Mouse (Mus musculus): Measurements from ENCODE around the gene Hyou1. TPM values are rescaled to one million over a fixed set of nuclear protein-coding genes. Genes with fewer than 3 reads are reported as not detected.
"Not testable (repeated sequence)": the region's sequence is repeated elsewhere in the genome, so short reads cannot be mapped to it uniquely, and the experiment has no call there.

The Hyou1 gene
- polyA plus RNA-seq, 1 experiment from 2014 or later, result 18.5 TPM

DNA sequence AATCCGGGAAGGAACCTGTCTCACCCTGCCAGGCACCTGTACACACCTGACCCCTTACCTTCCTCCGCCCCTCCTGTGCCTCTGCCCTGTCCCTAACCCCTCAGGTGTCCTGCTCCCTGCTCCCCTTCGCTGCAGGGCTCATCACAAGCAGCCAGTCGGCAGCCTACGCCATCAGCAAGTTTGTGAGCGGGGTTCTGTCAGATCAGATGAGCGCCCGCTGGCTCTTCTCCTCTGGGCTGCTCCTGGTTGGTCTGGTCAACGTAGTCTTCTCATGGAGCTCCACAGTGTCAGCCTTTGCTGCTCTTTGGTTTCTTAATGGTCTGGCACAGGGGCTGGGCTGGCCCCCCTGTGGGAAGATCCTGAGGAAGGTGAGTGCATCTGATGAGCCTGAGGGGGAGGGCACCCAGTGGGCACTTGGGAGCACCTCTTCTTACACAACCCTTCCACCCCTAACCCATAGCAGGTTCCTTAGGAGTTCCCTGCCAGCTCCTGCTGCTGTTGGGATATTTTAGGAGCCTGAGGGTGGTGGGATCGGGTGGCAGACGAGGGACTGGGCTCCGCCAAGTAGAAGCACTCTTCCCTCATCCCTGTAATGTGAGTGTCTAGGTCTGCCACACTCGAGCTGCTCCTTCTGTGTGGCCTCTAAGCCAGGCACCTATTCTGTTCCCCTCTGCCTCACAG is 20.0 kb downstream of the Hyou1 start:
- Histone ChIP-seq H3K27me3 (ENCODE audit: control insufficient read depth, insufficient read depth, low read length) (no peaks in the 10 kb centered on the region), H3K4me3 (ENCODE audit: low read depth, low read length) (no peak overlapping the region), H3K27ac (replicated peaks) (no peak overlapping the region), H3K4me1 (replicated peaks; ENCODE audit: control insufficient read depth, insufficient read depth) (no peaks in the 10 kb centered on the region), H3K9me3 (ENCODE audit: control insufficient read depth, low read length) (no peaks in the 10 kb centered on the region), H3K4me2 (replicated peaks; ENCODE audit: low read depth) (no peak overlapping the region), H3K36me3 (ENCODE audit: control insufficient read depth, insufficient read depth, low read length) (peaks cover 19% of the 10 kb centered on the region), H3K9ac (ENCODE audit: low read length) (0 out of 2 replicates have a peak overlapping the region, but pooled peaks have one; percentile 8)
- ATAC-seq (ENCODE audit: low FRiP score, low TSS enrichment) (no peak), DNase-seq (ENCODE audit: low spot score) (no peak)
- 78% methylated on average over 13 of the region's 13 CpGs for WGBS
- no peak for TF ChIP-seq CTCF (IDR thresholded peaks at IDR 0.05; ENCODE audit: low read depth)
- TF ChIP-seq EP300 (optimal IDR thresholded peaks at IDR 0.05), result no peak

DNA sequence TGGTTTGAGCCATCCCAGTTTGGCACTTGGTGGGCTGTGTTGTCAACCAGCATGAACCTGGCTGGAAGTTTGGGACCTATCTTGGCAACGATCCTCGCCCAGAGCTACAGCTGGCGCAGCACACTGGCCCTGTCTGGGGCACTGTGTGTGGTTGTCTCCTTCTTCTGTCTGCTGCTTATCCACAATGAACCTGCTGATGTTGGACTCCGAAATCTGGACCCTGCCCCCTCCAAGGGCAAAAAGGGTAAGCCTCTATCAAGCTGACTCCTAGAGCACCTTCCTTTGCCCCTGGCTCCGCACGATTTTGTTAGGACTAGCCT is 20.5 kb downstream of the Hyou1 start:
- TF ChIP-seq CTCF (IDR thresholded peaks at IDR 0.05; ENCODE audit: low read depth) (no peak), EP300 (optimal IDR thresholded peaks at IDR 0.05) (no peak)
- peaks cover 19% of the 10 kb centered on the region for H3K36me3 ChIP-seq (ENCODE audit: control insufficient read depth, insufficient read depth, low read length)
- DNase-seq (ENCODE audit: low spot score), result no peak
- H3K9ac ChIP-seq (ENCODE audit: low read length), result no peak overlapping the region
- H3K4me2 ChIP-seq (replicated peaks; ENCODE audit: low read depth), result no peak overlapping the region
- no peaks in the 10 kb centered on the region for H3K27me3 ChIP-seq (ENCODE audit: control insufficient read depth, insufficient read depth, low read length)
- WGBS, result 92% methylated on average over 6 of the region's 6 CpGs
- H3K27ac ChIP-seq (replicated peaks), result no peak overlapping the region
- H3K4me1 ChIP-seq (replicated peaks; ENCODE audit: control insufficient read depth, insufficient read depth), result no peaks in the 10 kb centered on the region
- no peak overlapping the region for H3K4me3 ChIP-seq (ENCODE audit: low read depth, low read length)
- no peaks in the 10 kb centered on the region for H3K9me3 ChIP-seq (ENCODE audit: control insufficient read depth, low read length)
- no peak for ATAC-seq (ENCODE audit: low FRiP score, low TSS enrichment)

DNA sequence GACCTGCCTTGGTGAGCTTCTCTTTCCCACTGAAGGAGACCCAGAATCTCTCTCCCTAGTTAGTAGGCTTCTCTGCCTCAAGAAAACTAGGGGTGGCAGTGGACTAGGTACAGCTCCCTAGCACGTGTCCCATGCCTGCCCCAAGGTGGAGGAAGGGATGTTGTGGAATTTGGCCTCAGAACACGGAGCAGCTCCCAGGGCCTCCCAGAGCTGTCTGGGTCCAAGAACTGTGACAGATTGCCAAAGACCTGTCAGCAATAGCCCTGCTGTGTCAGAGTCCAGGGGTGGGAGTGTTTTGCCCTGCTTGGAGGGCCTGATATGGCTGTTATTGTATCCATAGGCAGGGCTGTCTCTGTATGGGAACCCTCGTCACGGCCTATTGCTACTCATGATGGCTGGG is 21.8 kb downstream of the Hyou1 start:
- no peak overlapping the region for H3K9ac ChIP-seq (ENCODE audit: low read length)

DNA sequence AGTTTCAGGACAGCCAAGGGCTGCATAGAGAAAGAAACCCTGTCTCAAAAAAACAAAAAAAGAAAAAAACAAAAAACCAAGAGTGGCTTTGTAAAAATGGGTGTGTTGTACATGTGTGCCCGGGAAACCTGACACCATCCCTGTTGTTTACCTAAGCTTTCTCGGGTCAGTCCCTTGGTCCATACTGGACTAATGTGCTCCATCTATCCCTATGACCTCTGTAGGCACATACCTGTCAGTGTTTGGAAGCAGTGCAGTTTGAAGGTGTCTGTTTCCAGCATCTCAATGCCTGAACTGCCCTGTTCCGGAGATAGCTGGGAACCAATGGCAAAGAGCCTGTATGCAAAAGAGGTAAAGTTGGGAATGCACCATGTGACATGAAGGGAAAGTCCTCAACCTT is 25.7 kb downstream of the Hyou1 start:
- Histone ChIP-seq H3K4me3 (ENCODE audit: low read depth, low read length) (no peak overlapping the region), H3K4me2 (replicated peaks; ENCODE audit: low read depth) (no peak overlapping the region), H3K27ac (replicated peaks) (no peak overlapping the region), H3K4me1 (replicated peaks; ENCODE audit: control insufficient read depth, insufficient read depth) (no peaks in the 10 kb centered on the region), H3K9me3 (ENCODE audit: control insufficient read depth, low read length) (no peaks in the 10 kb centered on the region), H3K27me3 (ENCODE audit: control insufficient read depth, insufficient read depth, low read length) (no peaks in the 10 kb centered on the region), H3K36me3 (ENCODE audit: control insufficient read depth, insufficient read depth, low read length) (peaks cover 19% of the 10 kb centered on the region), H3K9ac (ENCODE audit: low read length) (no peak overlapping the region)
- no peak for DNase-seq (ENCODE audit: low spot score)
- ATAC-seq (ENCODE audit: low FRiP score, low TSS enrichment), result no peak; the same call in 1 of the 2 replicates
- TF ChIP-seq EP300 (optimal IDR thresholded peaks at IDR 0.05) (no peak), CTCF (IDR thresholded peaks at IDR 0.05; ENCODE audit: low read depth) (no peak)
- WGBS, result 56% methylated on average over 3 of the region's 3 CpGs

More for the DNA sequence above, 21.8 kb downstream of the Hyou1 start:
- ATAC-seq (ENCODE audit: low FRiP score, low TSS enrichment) (no peak), DNase-seq (ENCODE audit: low spot score) (no peak)
- Histone ChIP-seq H3K4me3 (ENCODE audit: low read depth, low read length) (no peak overlapping the region), H3K36me3 (ENCODE audit: control insufficient read depth, insufficient read depth, low read length) (peaks cover 19% of the 10 kb centered on the region), H3K27ac (replicated peaks) (no peak overlapping the region), H3K27me3 (ENCODE audit: control insufficient read depth, insufficient read depth, low read length) (no peaks in the 10 kb centered on the region), H3K4me1 (replicated peaks; ENCODE audit: control insufficient read depth, insufficient read depth) (no peaks in the 10 kb centered on the region), H3K4me2 (replicated peaks; ENCODE audit: low read depth) (no peak overlapping the region), H3K9me3 (ENCODE audit: control insufficient read depth, low read length) (no peaks in the 10 kb centered on the region)
- TF ChIP-seq CTCF (IDR thresholded peaks at IDR 0.05; ENCODE audit: low read depth), result no peak
- no peak for TF ChIP-seq EP300 (optimal IDR thresholded peaks at IDR 0.05)
- WGBS, result 64% methylated on average over 4 of the region's 4 CpGs

DNA sequence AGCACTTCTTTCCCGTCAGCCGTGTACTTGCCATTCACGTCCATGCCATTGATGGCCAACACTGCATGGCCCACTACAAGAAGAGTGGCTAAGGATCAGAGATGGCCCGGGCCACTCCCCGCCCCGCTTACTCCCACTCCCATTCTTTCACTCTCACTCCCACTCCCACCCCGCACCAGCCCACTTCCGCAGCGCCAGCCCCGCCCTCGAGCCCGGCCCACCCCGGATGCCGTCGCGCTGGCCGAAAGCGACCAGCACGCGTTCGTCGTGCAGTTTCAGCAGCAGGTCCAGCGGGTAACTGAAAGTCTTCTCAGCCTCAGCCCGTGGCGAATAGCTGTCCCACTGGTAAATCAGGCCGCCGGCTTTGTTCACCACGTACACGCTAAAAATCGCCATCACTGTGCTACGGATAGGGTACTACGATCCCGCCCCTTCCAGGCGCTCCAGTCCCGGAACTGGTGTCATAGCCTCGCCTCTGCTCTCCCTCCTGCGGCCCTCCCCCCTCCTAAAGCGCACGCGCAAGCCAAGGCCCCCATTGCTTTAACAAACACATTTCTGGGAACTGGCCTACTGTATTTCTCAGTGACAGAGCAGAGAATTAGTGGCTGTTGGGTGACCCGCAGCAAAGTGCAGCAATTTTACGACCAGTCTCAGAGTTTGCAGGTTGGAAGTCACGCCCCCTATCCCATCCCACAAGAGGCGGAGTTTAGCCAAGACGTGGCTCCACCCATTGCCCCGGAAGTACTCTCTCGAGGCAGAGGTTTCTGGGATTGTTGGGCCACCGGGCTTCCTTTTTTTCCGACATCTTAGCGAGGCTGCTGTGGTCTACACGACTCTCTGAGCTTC is 27.8 kb downstream of the Hyou1 start, which contains the start of the genes Rps25 and Trappc4:
Gene Rps25 (plus strand): TSS at position 234 of the 846 bp plus-strand sequence.
Gene Trappc4 (minus strand): TSS at position 695 of the 846 bp plus-strand sequence.
- ATAC-seq (ENCODE audit: low FRiP score, low TSS enrichment) (peak; percentile 95), DNase-seq (ENCODE audit: low spot score) (peak; percentile 95)
- no peaks in the 10 kb centered on the region for H3K9me3 ChIP-seq (ENCODE audit: control insufficient read depth, low read length)
- peak within 1 kb of the TSS; percentile 83 for H3K9ac ChIP-seq (ENCODE audit: low read length)
- peak within 1 kb of the TSS; percentile 77 for H3K4me3 ChIP-seq (ENCODE audit: low read depth, low read length)
- peaks cover 18% of the 10 kb centered on the region for H3K36me3 ChIP-seq (ENCODE audit: control insufficient read depth, insufficient read depth, low read length)
- under 1% methylated on average over 51 of the region's 51 CpGs for WGBS
- no peaks in the 10 kb centered on the region for H3K27me3 ChIP-seq (ENCODE audit: control insufficient read depth, insufficient read depth, low read length)
- peak within 1 kb of the TSS; percentile 79 for H3K4me2 ChIP-seq (replicated peaks; ENCODE audit: low read depth)
- H3K27ac ChIP-seq (replicated peaks), result peak within 1 kb of the TSS; percentile 89
- H3K4me1 ChIP-seq (replicated peaks; ENCODE audit: control insufficient read depth, insufficient read depth), result no peaks in the 10 kb centered on the region
- peak; percentile 80 for TF ChIP-seq EP300 (optimal IDR thresholded peaks at IDR 0.05)
- no peak for TF ChIP-seq CTCF (IDR thresholded peaks at IDR 0.05; ENCODE audit: low read depth)

DNA sequence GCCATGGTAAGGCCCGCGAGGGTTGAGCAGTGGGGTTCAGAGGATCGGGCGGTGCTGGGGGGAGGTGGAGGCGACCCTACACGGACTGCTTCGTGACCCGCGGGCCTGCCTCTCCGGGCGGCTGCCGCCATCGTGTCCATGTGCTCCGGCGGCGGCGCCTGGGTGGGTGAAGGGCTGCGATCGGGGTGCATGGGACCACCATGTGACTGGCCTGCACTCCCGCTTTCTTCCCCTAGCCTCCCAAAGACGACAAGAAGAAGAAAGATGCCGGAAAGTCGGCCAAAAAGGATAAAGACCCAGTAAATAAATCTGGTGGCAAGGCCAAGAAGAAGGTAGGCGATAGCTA is 28.4 kb downstream of the Hyou1 start:
- H3K27ac ChIP-seq (replicated peaks), result peak overlapping the region; percentile 89
- TF ChIP-seq CTCF (IDR thresholded peaks at IDR 0.05; ENCODE audit: low read depth), result no peak
- TF ChIP-seq EP300 (optimal IDR thresholded peaks at IDR 0.05), result peak; percentile 36
- H3K36me3 ChIP-seq (ENCODE audit: control insufficient read depth, insufficient read depth, low read length), result peaks cover 15% of the 10 kb centered on the region
- H3K9ac ChIP-seq (ENCODE audit: low read length), result peak overlapping the region; percentile 83
- WGBS, result under 1% methylated on average over 24 of the region's 24 CpGs
- H3K27me3 ChIP-seq (ENCODE audit: control insufficient read depth, insufficient read depth, low read length), result no peaks in the 10 kb centered on the region
- peak overlapping the region; percentile 79 for H3K4me2 ChIP-seq (replicated peaks; ENCODE audit: low read depth)
- DNase-seq (ENCODE audit: low spot score), result no peak
- ATAC-seq (ENCODE audit: low FRiP score, low TSS enrichment), result no peak
- no peaks in the 10 kb centered on the region for H3K9me3 ChIP-seq (ENCODE audit: control insufficient read depth, low read length)
- peak overlapping the region; percentile 77 for H3K4me3 ChIP-seq (ENCODE audit: low read depth, low read length)
- no peaks in the 10 kb centered on the region for H3K4me1 ChIP-seq (replicated peaks; ENCODE audit: control insufficient read depth, insufficient read depth)

DNA sequence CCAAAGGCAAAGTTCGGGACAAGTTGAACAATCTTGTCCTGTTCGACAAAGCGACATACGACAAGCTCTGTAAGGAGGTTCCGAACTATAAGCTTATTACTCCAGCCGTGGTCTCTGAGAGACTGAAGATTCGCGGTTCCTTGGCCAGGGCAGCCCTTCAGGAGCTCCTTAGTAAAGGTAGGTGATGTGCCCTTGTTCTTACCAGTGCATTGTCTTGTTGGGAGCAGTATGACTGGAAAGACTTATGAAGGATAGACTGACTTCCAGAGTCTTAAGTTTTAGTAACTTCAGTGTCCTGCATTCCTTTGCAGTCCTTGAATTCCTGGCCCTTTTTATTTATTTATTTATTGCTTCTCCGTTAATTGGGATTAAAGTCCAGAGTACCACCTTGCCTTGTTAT is 29.4 kb downstream of the Hyou1 start:
- H3K36me3 ChIP-seq (ENCODE audit: control insufficient read depth, insufficient read depth, low read length), result peaks cover 18% of the 10 kb centered on the region
- 80% methylated on average over 9 of the region's 9 CpGs for WGBS
- H3K27me3 ChIP-seq (ENCODE audit: control insufficient read depth, insufficient read depth, low read length), result not testable (repeated sequence)

More for the DNA sequence above, 29.4 kb downstream of the Hyou1 start:
- H3K9ac ChIP-seq (ENCODE audit: low read length); H3K27ac ChIP-seq (replicated peaks); ATAC-seq (ENCODE audit: low FRiP score, low TSS enrichment); H3K4me1 ChIP-seq (replicated peaks; ENCODE audit: control insufficient read depth, insufficient read depth); DNase-seq (ENCODE audit: low spot score); H3K9me3 ChIP-seq (ENCODE audit: control insufficient read depth, low read length): not testable (repeated sequence)
- H3K4me2 ChIP-seq (replicated peaks; ENCODE audit: low read depth), result peak overlapping the region; percentile 79
- H3K4me3 ChIP-seq (ENCODE audit: low read depth, low read length), result peak overlapping the region; percentile 77; the same call in 1 of the 2 replicates

All from stomach, postnatal 0 days (tissue).